Mouse (Mus musculus) MN1 (cell line): ENCODE results near the gene Camk2n1.
"Not testable (repeated sequence)": the region's sequence is repeated elsewhere in the genome, so short reads cannot be mapped to it uniquely, and the experiment has no call there.

Experiments used
- DNase-seq: peaks from one replicate; pipeline ENCODE4 v3.0.0-alpha.2; 2016; ENCODE audit warnings: low spot score

Camk2n1 gene

DNA sequence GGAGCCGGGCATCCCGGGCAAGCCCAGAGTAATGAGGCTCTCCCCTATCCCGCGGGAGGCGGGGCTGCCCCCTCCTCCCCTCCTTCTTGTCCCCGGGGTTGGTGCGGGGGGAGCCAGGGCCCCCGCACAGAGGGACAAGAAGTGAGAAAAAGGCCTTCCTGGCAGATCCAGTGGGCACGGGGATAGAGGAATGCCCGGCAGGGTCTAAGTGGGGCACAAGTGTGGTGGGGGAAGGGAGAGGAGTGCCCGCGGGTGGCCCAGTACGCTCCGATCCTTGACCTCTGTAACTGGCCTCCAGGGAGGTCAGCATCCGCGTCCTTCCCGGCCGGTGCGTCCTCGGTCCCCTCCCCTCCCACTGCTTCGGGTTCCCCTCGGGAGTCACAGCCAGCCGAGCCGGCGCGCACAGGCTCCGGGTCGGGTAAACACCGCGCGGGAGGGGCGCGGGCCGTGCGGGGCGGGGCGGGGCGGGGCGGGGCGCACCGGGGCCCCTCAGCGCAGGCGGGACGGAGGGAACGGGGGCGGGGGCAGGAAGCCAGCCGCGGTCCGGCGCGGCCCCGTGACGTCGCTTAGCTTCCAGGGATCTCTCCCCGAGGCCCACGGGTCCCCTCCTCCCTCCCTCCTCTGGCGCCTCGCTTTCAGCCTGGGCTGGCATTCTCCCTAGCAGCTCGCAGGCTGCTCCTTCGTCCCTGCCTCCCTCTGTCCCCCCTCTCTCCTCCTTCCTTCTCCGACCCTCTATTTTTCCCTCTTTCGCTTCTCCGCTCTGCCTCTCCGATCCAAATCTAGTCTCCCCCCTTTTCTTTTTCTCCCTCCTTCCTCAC is at the start of gene Camk2n1:
TSS of gene Camk2n1 (plus strand) at position 562 of the 818 bp plus-strand sequence.
- peak; percentile 89 for DNase-seq

DNA sequence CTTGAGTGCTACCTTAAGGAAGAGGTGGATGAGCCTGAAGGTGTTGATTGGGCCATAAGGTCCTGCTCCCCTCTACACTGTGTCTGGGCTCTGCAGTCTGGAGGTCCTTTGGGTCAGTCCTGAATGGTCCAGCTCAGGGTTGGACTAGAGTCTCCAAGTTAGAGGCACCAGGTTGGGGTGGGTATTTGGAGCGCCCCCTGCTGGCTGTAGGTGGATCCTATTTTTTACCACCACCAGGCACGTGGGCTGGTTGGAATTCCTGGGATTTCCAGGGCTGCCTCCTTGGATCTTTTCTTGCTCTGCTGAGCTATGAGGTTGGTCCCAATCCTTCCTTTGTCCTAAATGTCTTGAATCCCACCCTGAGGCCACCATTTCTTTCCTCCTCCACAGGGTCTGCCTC is 49.3 kb upstream of the Camk2n1 start:
- DNase-seq: peak; percentile 41

DNA sequence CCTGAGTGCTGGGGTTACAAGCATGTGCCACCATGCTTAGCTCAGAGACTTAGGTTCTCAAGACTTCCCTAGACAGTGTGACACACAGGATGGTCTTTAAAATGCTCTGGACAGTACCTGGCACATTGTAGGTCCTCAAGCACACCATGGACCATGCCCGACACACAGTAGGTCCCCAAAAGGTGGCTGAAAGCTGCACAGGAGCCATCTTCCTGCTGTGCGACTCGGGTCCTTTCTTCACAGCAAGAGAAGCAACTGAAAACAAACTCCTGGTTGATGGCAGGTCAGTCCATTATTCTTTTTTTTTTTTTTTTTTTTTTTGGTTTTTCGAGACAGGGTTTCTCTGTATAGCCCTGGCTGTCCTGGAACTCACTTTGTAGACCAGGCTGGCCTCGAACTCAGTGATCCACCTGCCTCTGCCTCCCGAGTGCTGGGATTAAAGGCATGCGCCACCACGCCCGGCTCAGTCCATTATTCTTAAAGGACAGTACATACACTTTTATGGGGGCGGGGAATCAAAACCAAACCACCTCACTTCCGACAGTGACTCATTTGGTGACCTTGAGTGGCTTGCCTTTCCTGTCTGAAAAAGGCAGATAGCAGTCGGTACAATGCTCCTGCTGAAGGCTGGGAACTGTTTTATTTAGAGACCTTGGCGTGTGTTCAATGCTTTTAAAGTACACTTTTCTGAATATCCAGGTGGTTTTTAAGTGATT is 46.5 kb upstream of the Camk2n1 start:
- no peak for DNase-seq

DNA sequence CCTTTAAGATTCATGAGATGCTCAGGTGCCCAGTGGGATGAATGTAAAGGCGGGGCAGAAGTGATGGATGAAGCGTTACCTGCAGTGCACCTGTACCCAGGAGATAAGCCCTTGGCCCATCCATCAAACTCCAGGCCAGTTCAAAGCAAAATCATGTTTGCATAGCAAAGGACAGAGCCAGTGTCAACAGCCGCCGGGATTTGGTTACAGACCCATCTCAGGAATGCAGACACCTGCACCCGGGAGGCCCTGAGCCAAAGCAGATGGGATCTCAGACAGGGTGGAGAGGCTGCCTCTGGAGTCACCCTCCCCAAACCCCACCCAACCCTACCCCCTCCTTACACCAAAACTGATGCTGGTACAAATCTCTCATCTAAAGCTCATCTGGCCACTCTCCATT is 43.1 kb upstream of the Camk2n1 start:
- no peak for DNase-seq

DNA sequence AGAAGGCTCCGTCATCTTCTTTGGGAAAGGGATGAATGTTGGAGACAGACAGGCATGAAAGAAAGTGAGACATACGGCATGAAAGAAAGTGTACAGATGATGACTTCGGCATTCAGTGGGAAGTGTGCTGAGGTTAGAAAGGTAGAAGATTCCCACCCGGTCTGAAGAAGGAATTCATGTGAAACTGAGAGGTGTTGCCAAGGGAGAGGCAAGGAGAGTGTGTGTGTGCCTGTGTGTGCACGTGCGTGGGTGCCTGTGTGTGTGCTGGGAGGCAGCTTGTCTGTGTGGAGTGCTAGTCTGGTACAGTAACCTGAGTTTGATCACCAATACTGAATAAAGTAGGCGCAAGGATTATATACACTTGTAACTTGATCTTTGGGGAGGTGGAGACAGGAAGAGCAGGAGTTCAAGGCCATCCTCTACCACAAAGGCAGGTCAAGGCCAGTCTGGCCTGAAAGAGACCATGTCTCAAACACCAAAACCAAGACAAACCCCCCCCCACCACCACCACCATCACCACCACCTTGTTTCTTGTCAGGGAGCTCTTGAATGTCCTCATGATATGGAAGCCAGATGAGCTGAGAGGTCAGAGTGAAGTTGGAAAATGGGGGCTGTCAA is 42.5 kb upstream of the Camk2n1 start:
- DNase-seq: no peak

DNA sequence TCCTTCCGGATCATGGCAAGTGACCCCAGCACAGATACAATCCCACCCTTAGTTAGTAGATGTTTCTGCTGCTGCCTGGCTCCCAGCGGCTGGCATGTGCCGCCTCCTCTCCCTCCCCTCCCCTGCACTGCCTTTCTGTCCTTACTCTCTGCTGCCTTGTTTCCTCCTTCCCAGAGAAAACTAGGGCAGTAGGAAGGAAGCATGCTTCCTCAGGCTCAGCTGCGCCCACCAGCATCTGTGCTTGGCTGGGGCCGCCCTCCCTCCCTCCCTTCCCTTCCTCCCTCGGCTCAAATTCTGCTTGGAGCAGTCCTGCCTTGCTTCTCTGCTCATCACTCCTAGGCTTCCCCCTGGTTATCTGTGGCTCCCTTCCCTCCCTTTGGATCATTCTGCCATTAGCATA is 39.4 kb upstream of the Camk2n1 start:
- DNase-seq: peak; percentile 36

DNA sequence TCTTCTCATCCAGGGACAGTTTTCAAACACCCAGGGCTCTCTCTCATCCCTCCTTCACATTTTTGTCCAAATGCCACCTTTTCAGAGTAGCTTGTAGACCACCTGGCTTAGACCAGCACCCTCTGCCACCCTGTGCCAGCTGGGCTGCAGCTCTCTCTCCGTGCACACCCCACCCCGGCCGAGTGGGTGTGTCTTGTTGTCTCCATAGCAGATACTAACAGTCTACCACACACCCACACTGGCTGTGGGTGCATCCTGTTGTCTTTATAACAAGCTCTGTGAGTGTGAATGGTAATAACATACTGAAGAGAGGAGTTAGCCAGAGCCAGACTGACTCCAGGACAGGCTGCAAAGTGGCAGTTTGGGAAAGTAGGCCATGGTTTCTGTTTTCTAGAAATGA is 38.1 kb upstream of the Camk2n1 start:
- DNase-seq: peak; percentile 60

DNA sequence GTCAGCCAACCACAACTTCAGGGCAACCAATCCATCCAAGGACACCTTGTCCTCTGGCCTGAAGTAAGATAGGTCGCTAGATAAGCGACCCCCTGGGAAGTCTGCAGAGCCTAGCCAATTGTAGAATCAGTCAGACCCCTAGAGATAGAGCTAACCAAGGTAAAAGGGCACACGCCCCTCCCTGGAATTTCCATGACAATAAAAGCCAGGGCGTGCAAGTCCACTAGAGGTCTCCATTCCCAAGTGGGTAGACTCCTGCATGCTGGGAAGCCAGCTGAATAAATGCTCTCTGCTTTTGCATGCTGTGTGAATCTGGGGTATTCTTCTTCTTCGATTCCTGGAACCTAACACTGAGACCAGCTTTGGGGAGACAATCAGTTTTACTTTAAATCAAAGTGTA is 37.7 kb upstream of the Camk2n1 start:
- peak; percentile 43 for DNase-seq

DNA sequence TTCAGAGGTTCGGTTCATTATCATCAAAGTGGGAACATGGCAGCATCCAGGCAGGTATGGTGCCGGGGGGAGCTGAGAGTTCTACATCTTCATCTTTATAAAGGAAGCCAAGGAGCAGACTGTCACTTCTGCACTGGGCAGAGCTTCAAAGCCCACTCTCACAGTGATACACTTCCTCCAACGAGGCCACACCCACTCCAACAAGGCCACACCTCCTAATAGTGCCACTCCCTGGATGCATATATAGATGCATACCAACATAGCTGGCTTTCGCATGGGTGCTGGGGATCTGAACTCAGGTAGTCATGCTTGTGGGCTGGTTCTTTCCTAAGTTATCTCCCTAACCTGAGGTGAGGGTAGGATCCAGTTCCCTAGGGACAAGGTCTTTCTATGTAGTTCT is 36.2 kb upstream of the Camk2n1 start:
- no peak for DNase-seq

DNA sequence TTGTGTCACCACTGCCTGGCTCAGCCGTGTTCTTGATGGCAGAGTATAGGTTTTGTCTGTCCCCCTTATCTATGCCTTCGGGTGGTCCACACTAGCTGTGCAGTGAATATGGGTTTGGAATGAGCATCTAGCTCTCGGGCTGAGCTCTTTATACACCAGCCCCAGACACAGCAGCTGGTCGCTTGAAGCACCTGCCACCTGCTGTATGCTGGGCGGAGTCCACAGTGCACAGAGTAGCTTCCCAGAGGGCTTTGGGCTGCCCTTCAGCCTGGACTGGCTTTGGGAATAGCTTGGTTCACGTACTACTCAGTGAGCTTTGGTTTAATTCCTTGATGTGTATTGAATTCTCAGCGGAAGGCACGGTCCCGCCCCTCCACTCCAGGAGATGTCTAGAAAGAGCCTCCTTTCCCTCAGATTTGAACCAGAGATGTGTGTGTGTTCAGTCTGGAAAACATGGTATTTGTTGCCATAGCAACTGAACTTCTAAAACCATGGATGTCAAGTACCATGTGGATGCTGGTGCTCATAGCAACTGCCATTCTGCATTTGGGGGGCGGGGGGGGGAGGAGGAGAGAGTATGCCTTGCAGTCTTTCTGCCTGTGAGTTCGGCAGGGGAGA is 35.7 kb upstream of the Camk2n1 start:
- DNase-seq: no peak

DNA sequence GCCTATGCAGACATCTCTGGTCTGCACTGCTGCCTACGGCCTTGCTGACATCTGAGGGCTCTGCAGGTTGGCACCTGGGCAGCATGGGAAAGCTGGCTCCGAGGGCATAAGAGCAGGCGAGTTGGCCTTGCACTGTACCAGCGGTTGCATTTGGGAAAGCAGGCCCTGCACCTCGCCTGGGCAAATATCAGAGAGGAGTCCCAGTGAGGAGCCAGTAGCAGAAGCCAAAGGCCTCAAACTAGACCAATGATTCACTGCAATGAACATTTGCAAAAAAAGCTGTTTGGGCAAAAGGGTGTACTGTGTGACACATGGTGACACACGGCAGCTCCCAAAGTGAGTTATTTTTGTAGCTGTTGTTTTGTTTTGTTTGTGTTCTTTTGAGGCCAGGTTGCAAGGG is 29.1 kb upstream of the Camk2n1 start:
- DNase-seq: no peak

DNA sequence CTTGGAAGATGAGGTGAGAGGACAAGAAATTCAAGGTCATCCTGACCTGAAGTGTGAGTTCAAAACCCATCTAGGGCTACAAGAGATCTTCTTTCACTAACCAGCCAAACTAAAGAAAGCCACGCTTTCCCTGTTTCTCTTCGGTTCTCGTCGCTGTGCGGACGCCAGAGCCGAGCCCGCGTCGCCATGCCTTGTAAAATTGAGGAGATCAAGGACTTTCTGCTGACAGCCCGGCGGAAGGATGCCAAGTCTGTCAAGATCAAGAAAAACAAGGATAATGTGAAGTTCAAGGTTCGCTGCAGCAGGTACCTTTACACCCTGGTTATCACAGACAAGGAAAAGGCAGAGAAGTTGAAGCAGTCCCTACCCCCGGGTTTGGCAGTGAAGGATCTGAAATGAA is 28.5 kb upstream of the Camk2n1 start:
- not testable (repeated sequence) for DNase-seq

DNA sequence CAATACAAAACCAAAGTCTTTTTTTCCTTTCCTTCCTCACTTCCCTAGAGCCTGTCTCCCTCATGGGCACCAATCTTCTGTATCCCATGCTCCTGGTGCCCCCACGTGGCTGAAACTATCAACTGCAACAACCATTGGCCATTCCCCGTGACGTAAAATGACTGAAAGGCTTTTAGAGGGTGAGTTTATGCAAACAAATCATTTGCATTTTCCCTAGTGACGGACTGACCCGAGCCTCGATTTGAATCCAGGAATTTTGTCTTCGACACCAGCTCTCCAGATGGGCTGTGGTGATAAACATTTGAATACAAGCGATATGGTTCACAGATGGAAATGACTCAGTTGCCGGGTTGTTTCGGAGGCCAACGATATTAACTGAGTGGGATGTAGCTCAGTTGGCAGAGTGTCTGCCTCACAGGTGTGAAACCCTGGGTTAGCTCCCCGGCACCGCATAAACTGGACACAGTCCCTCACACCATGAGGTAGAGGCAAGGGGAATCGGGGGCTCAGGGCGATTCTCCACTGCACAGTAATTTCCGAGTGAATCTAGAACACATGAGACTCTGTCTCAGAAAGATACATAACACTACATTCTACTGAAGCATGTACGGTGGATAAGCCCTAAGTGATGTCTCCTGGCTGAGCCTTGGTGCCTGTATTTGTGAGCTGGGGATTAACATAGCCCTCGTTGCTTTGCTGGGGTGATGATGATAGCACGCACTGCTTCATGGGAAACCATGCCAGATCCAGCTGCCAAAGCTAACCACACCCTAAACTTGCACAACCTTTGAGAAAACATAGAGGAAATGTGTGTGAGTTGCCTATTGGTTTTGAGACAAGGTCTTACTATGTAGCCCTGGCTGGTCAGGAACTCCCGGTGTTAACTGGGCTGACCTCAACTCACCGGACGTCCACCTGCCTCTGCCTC is 27.1 kb upstream of the Camk2n1 start:
- peak; percentile 95 for DNase-seq

DNA sequence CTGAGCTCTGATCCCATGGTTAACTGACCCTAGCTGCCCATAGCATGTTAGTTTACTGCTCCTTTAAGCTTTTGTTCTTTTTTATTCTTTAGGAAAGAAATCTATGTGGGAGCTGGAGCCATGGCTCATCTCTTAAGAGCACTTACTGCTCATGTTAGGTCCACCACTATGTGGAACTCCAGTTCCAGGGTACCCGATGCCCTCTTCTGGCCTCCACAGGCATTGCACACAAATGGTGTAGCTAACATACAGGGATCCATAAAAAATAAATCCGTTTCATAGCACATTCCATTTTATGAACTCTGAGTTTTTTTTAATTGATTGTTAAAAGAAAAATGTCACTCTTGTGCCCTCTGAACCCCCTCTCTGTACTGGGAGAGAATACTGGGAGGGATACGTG is 24.3 kb upstream of the Camk2n1 start:
- no peak for DNase-seq

DNA sequence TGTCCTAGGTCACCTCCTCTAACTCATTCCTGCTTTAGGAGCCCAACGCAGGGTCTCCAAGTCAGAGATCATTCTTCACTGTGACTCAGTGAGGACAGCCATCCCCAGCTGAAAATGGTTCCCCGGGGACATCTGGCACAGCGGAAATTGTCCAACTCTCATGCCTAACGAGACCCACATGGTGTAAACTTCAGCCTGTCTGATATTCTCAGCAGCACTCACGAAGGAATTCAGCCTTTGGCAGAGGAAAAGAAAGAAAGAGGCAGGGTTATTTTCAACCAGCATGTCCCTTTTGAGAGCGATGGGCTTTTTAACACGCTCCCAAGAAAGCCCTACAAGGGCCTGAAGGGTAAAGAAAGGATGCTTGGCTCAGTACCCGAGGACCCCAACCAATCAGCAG is 22.8 kb upstream of the Camk2n1 start:
- no peak for DNase-seq

DNA sequence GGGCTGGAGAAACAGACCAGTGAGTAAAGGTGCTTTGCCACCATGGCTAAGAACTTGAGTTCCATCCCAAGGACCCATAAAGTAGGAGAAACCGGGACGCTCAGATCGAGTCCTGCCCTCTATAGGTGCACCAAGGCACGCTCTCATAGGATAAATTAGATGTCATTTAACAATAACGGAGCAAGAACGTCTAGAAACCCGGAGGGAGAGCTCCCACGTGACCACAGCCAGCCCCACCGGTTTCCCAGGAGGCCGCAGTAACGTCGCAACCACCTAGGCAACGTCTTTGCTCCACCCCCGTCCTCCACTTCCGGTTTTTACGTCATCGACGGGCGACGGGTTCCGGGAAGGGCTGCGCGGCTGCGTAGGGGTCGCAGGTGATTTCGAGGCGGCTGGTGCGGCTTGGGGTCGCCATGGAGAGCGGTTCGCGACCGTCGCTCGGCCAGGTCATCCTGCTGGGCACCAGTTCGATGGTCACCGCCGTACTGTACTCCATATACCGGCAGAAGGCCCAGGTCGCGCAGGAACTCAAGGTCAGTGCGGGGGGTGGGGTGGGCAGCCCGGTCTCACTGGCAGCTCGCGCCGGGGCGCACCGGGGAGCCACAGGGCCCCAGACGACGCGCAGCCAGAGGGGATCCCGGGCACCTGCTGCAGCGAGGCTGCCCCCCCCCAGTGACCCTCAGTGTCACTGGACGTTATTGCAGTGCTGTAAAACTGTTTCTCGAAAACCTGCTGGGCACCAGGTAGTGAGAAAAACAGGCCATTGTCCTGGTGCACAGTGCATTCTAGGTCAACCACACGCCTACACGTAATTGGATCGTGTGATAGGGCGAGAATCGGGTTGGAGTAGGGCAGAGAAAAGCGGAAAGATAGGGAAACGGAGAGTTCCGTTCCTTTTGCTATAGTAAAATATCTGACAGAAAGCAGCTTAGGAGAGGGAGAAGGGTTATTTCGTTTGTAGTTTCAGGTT is 19.5 kb upstream of the Camk2n1 start, which contains the start of gene Mul1:
TSS of gene Mul1 (plus strand) at position 325 of the 970 bp plus-strand sequence.
- DNase-seq: peak; percentile 97

DNA sequence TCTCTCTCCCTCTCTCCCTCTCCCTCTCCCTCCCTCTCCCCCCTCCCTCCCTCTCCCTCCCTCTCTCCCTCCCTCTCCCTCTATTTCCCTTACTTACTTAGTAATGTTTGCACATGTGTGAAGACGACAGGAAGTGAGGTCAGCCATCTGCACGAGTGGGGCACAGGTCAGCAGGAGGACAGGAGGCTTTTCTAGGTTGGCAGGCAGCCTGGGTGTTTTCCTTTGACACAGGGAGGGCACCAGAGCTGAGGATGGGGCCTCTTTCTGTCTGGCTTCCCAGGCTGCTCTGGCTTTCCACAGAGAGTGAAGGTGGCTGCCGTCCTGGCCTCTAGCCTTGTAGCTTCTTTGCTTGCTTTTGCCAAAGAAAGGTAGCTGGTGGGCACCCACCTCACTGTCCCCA is 14.1 kb upstream of the Camk2n1 start:
- peak; percentile 60 for DNase-seq

DNA sequence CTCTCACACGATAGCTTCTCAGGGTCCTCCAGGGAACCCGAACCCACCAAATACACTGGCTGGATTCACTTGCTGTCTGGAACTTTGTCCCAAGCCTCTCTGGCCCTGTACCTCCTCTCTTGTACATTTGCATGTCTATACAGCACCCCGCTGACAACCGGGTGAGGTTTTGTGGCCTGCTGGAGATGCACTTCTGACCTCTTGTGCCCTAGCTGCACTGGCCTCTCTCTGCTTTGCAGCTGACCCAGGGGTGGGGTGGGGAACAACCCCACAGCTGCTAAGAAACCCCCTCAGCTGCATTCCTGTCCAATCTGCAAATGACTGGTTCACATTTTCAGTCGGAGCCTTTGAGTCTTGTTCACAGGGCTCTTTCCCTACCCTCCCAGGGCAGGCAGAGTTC is 9.2 kb upstream of the Camk2n1 start:
- no peak for DNase-seq

DNA sequence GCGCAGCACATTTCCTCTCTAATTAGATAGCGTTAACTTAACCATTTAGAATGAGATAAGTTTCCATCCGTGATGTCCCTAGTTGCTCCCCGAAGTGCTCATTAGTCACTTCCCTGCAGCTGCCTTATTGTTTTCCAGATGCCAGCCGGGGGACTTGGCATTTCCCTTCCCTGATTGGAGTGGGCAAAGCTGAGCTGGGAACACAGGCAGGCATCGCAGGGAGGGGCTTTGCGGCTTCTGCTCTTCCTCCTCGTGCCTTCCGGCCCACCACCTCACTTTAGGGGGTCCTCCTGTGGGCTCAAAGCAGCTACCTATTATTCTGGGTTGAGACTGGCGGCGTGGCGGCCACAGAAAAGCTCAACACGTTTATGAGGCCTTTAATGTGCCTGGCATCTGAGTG is 7.1 kb upstream of the Camk2n1 start:
- DNase-seq: no peak

DNA sequence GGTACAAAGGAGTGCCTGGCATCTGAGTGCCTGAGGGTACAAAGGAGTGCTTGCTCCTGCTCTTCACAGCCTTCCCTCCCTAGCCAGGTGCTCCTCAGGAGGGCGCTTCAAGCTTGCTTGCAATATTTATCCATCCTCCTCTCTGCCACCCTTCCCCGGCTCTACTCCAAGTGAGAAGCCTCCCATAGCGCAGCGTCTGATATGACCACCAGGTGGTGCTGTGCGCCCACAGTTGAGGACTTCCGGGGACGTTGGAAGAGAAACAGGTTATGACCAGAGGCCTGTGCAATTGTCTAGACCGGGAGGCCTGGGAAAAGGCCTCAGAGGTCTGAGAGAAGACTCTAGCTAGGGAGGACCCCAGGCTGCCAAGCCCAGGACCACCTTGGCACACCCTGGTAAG is 6.7 kb upstream of the Camk2n1 start:
- peak; percentile 99 for DNase-seq
